Mouse (Mus musculus) cerebellum, adult (tissue): Measurements from ENCODE around the gene E430018J23Rik.
"Not testable (repeated sequence)": the region's sequence is repeated elsewhere in the genome, so short reads cannot be mapped to it uniquely, and the experiment has no call there.

ENCODE experiments used
- ATAC-seq: cut with Nextera tagmentation; 2 replicates; pipeline ENCODE4 v1.9.2; 2017; ENCODE audit warnings: mild to moderate bottlenecking, moderate library complexity, mixed read lengths; ENCODE audit not compliant: insufficient number of reproducible peaks, low FRiP score, low TSS enrichment

Gene E430018J23Rik

GRCm38 (mm10) chr7:127343351-127344019 is 49.9 kb downstream of the E430018J23Rik start:
- ATAC-seq: no peak

- no peak for ATAC-seq
These were observed 50.5 kb downstream of the E430018J23Rik start for GRCm38 (mm10) chr7:127342888-127343287.

GRCm38 (mm10) chr7:127342332-127342731 is 51.1 kb downstream of the E430018J23Rik start:
- ATAC-seq: no peak

- ATAC-seq: not testable (repeated sequence)
These were observed 51.6 kb downstream of the E430018J23Rik start for GRCm38 (mm10) chr7:127341861-127342260.

- no peak for ATAC-seq
These were observed 52.1 kb downstream of the E430018J23Rik start for GRCm38 (mm10) chr7:127341356-127341755.
